Mouse (Mus musculus): ENCODE results near the gene Lrrc3b.

The Lrrc3b gene

GRCm38 (mm10) chr14:15438485-15439157 is at the start of gene Lrrc3b:
TSS of gene Lrrc3b (minus strand) at chr14:15438987.
- DNase-seq = peak; percentile 59

GRCm38 (mm10) chr14:15477668-15478067 is 38.9 kb upstream of the Lrrc3b start:
- no peak for DNase-seq

- DNase-seq = no peak
Measured at GRCm38 (mm10) chr14:15438096-15438484, 697 bp downstream of the Lrrc3b start.

GRCm38 (mm10) chr14:15437501-15437941 is 1.3 kb downstream of the Lrrc3b start:
- peak; percentile 9 for DNase-seq

GRCm38 (mm10) chr14:15437046-15437445 is 1.7 kb downstream of the Lrrc3b start:
- no peak for DNase-seq

GRCm38 (mm10) chr14:15436586-15436985 is 2.2 kb downstream of the Lrrc3b start:
- DNase-seq = no peak

GRCm38 (mm10) chr14:15432396-15432795 is 6.4 kb downstream of the Lrrc3b start:
- DNase-seq = no peak

- DNase-seq = no peak
Measured at GRCm38 (mm10) chr14:15421624-15422023, 17.2 kb downstream of the Lrrc3b start.

GRCm38 (mm10) chr14:15410686-15411534 is 27.9 kb downstream of the Lrrc3b start:
- no peak for DNase-seq

- no peak for DNase-seq
Measured at GRCm38 (mm10) chr14:15385536-15385935, 53.3 kb downstream of the Lrrc3b start.

- DNase-seq = no peak
Measured at GRCm38 (mm10) chr14:15384972-15385371, 53.8 kb downstream of the Lrrc3b start.

GRCm38 (mm10) chr14:15384532-15384931 is 54.3 kb downstream of the Lrrc3b start:
- no peak for DNase-seq

GRCm38 (mm10) chr14:15383133-15383532 is 55.7 kb downstream of the Lrrc3b start:
- no peak for DNase-seq

- no peak for DNase-seq
Measured at GRCm38 (mm10) chr14:15377368-15377767, 61.4 kb downstream of the Lrrc3b start.

GRCm38 (mm10) chr14:15376786-15377185 is 62.0 kb downstream of the Lrrc3b start:
- no peak for DNase-seq

- DNase-seq = no peak
Measured at GRCm38 (mm10) chr14:15374271-15374670, 64.5 kb downstream of the Lrrc3b start.

GRCm38 (mm10) chr14:15372985-15373384 is 65.8 kb downstream of the Lrrc3b start:
- no peak for DNase-seq

- no peak for DNase-seq
Measured at GRCm38 (mm10) chr14:15365045-15365444, 73.7 kb downstream of the Lrrc3b start.

- DNase-seq = no peak
Measured at GRCm38 (mm10) chr14:15359893-15360292, 78.9 kb downstream of the Lrrc3b start.

- DNase-seq = no peak
Measured at GRCm38 (mm10) chr14:15359134-15359533, 79.7 kb downstream of the Lrrc3b start.

GRCm38 (mm10) chr14:15355512-15355911 is 83.3 kb downstream of the Lrrc3b start:
- peak; percentile 87 for DNase-seq

- no peak for DNase-seq
Measured at GRCm38 (mm10) chr14:15354299-15354698, 84.5 kb downstream of the Lrrc3b start.

- no peak for DNase-seq
Measured at GRCm38 (mm10) chr14:15333130-15333529, 105.7 kb downstream of the Lrrc3b start.

- DNase-seq = no peak
Measured at GRCm38 (mm10) chr14:15331370-15331769, 107.4 kb downstream of the Lrrc3b start.
